8 mouse cellular contexts compared by ENCODE assay signal in the genomic region with DNA sequence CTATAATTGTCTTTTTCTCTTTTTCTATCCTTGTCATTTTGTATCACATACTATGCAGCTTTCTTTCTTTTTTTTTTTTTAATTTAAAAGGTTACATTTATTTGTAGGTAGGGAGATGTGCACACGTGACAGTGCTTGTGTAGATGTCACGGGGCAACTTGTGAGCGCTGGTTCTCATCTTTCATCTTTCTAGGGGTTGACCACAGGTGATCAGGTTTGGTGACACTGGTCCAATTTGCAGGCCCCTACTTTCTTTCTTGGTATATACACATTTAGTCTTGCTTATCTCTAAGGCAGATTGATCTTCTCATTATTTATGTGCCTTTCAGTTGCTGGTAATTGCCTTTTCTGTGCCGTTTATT. TPM values are rescaled to one million over a fixed set of nuclear protein-coding genes. Genes with fewer than 3 reads are reported as not detected.
DNase-seq lines count a peak whose midpoint lies in the region; ATAC-seq and TF ChIP-seq lines count a peak whose summit lies in the region.

No protein-coding gene starts in this region.

- TF ChIP-seq POLR2A in cerebellum, adult 2 months (IDR thresholded peaks at IDR 0.05; ENCODE audit: borderline replicate concordance, insufficient read depth, low read length), result no peak

- ATAC-seq in lung, embryonic 16.5 days (ENCODE audit: low read depth), result no peak
- no peak for ATAC-seq in limb, embryonic 15.5 days (ENCODE audit: insufficient number of reproducible peaks, low FRiP score, low TSS enrichment, low read depth)
- ATAC-seq in stomach, embryonic 15.5 days (ENCODE audit: insufficient read depth, low FRiP score, low read depth), result no peak

- H3K9me3 ChIP-seq in lung, embryonic 16.5 days (ENCODE audit: control insufficient read depth, low read length), result no peaks in the 10 kb centered on the region
- no peaks in the 10 kb centered on the region for H3K9me3 ChIP-seq in limb, embryonic 15.5 days
- H3K9me3 ChIP-seq in stomach, embryonic 15.5 days, result no peaks in the 10 kb centered on the region

- H3K4me2 ChIP-seq in lung, embryonic 16.5 days (ENCODE audit: low read depth, low read length), result peak overlapping the region; percentile 83
- peak overlapping the region; percentile 68; the same call in 1 of the 2 replicates for H3K4me2 ChIP-seq in limb, embryonic 15.5 days
- peak overlapping the region; percentile 66 for H3K4me2 ChIP-seq in stomach, embryonic 15.5 days

- H3K36me3 ChIP-seq in lung, embryonic 16.5 days (ENCODE audit: control insufficient read depth, insufficient read depth, low read length), result peaks cover 8% of the 10 kb centered on the region
- H3K36me3 ChIP-seq in limb, embryonic 15.5 days, result peaks cover 11% of the 10 kb centered on the region
- H3K36me3 ChIP-seq in stomach, embryonic 15.5 days, result 0 out of 2 replicates have a peak, but pooled peaks cover 3% of the 10 kb centered on the region

- H3K4me1 ChIP-seq in cerebellum, adult 2 months (ENCODE audit: control insufficient read depth, insufficient read depth, low read length), result peaks cover 2% of the 10 kb centered on the region; the same call in 1 of the 2 replicates
- H3K4me1 ChIP-seq in lung, embryonic 16.5 days (replicated peaks; ENCODE audit: control insufficient read depth, insufficient read depth, low read length), result peaks cover 3% of the 10 kb centered on the region; the same call in 1 of the 2 replicates
- peaks cover 5% of the 10 kb centered on the region; the same call in 1 of the 2 replicates for H3K4me1 ChIP-seq in limb, embryonic 15.5 days
- no peaks in the 10 kb centered on the region; the same call in 1 of the 2 replicates for H3K4me1 ChIP-seq in stomach, embryonic 15.5 days

- no peak for TF ChIP-seq CTCF in cerebellum, adult 2 months (IDR thresholded peaks at IDR 0.05; ENCODE audit: borderline replicate concordance, insufficient read depth, low read depth, low read length)

- no peak overlapping the region for H3K9ac ChIP-seq in lung, embryonic 16.5 days (ENCODE audit: low read length)
- no peak overlapping the region for H3K9ac ChIP-seq in limb, embryonic 15.5 days
- H3K9ac ChIP-seq in stomach, embryonic 15.5 days, result no peak overlapping the region

- 89% methylated on average over 4 of the region's 4 CpGs for WGBS in cerebellum, adult 2 months
- WGBS in lung, embryonic 16.5 days, result 84% methylated on average over 4 of the region's 4 CpGs
- 94% methylated on average over 4 of the region's 4 CpGs for WGBS in limb, embryonic 15.5 days
- whole genome bisulfite sequencing in stomach, embryonic 15.5 days, result 87% methylated on average over 4 of the region's 4 CpGs

- no peaks in the 10 kb centered on the region for H3K27me3 ChIP-seq in cerebellum, adult 2 months (ENCODE audit: control insufficient read depth, insufficient read depth, low read length)
- no peaks in the 10 kb centered on the region for H3K27me3 ChIP-seq in lung, embryonic 16.5 days (ENCODE audit: control insufficient read depth, insufficient read depth, low read depth, low read length)
- no peaks in the 10 kb centered on the region for H3K27me3 ChIP-seq in limb, embryonic 15.5 days
- no peaks in the 10 kb centered on the region for H3K27me3 ChIP-seq in stomach, embryonic 15.5 days (replicated peaks)

- 0 out of 2 replicates have a peak overlapping the region, but pooled peaks have one; percentile 82 for H3K27ac ChIP-seq in cerebellum, adult 2 months (ENCODE audit: insufficient read depth, low read length)
- H3K27ac ChIP-seq in lung, embryonic 16.5 days (ENCODE audit: low read length), result no peak overlapping the region
- peak overlapping the region; percentile 93; the same call in 1 of the 2 replicates for H3K27ac ChIP-seq in limb, embryonic 15.5 days
- no peak overlapping the region for H3K27ac ChIP-seq in stomach, embryonic 15.5 days

- H3K4me3 ChIP-seq in cerebellum, adult 2 months (replicated peaks; ENCODE audit: insufficient read depth, low read depth, low read length), result peak overlapping the region; percentile 89
- peak overlapping the region; percentile 74; the same call in 1 of the 2 replicates for H3K4me3 ChIP-seq in lung, embryonic 16.5 days (ENCODE audit: low read length)
- H3K4me3 ChIP-seq in limb, embryonic 15.5 days, result peak overlapping the region; percentile 91
- H3K4me3 ChIP-seq in stomach, embryonic 15.5 days (replicated peaks), result peak overlapping the region; percentile 72

- DNase-seq in cerebellum, adult 2 months, result no peak
- DNase-seq in cerebellum, adult 9-10 months, result no peak
- no peak for DNase-seq in lung, postnatal 4 days
- no peak for DNase-seq in spleen, postnatal 14 days (ENCODE audit: low spot score in 2 of 2)
- no peak for DNase-seq in yolk sac, embryonic 10.5 days (ENCODE audit: low spot score)

RNA-seq across cellular contexts. Expression of a gene that starts 1.5 kb away (rescaled TPM):
- 232 and 235 TPM in 2 replicates for polyA plus RNA-seq in cerebellum, adult 2 months (2012; rRNA removed)
- polyA plus RNA-seq in lung, embryonic 16.5 days (2015; fragmentation: Nextera tagmentation; extraction: Ambion mirVana), result 113 and 114 TPM in 2 replicates
- polyA plus RNA-seq in limb, embryonic 15.5 days (2015; fragmentation: Nextera tagmentation; extraction: Ambion mirVana), result 91.4 and 101 TPM in 2 replicates
- polyA plus RNA-seq in stomach, embryonic 15.5 days (2015; fragmentation: Nextera tagmentation; extraction: Ambion mirVana), result 100 and 115 TPM in 2 replicates

RNA-seq across cellular contexts. Expression of a gene that starts 18.3 kb away (rescaled TPM):
- 185 and 188 TPM in 2 replicates for polyA plus RNA-seq in cerebellum, adult 2 months (2012; rRNA removed)
- 99.9 and 104 TPM in 2 replicates for polyA plus RNA-seq in lung, embryonic 16.5 days (2015; fragmentation: Nextera tagmentation; extraction: Ambion mirVana)
- 104 and 106 TPM in 2 replicates for polyA plus RNA-seq in limb, embryonic 15.5 days (2015; fragmentation: Nextera tagmentation; extraction: Ambion mirVana)
- polyA plus RNA-seq in stomach, embryonic 15.5 days (2015; fragmentation: Nextera tagmentation; extraction: Ambion mirVana), result 116 TPM in 2 replicates

RNA-seq across cellular contexts. Expression of a gene that starts 25.4 kb away (rescaled TPM):
- 48.5 and 49.4 TPM in 2 replicates for polyA plus RNA-seq in cerebellum, adult 2 months (2012; rRNA removed)
- polyA plus RNA-seq in lung, embryonic 16.5 days (2015; fragmentation: Nextera tagmentation; extraction: Ambion mirVana), result 79.0 and 80.8 TPM in 2 replicates
- 81.0 and 91.8 TPM in 2 replicates for polyA plus RNA-seq in limb, embryonic 15.5 days (2015; fragmentation: Nextera tagmentation; extraction: Ambion mirVana)
- 87.6 and 98.3 TPM in 2 replicates for polyA plus RNA-seq in stomach, embryonic 15.5 days (2015; fragmentation: Nextera tagmentation; extraction: Ambion mirVana)

Comparison
In these comparisons a context has a peak if more than half of its experiments do, and no peak if none do; other contexts are left out.
1. H3K27ac ChIP-seq: peak in cerebellum, adult 2 months (single experiment) and limb, embryonic 15.5 days (single experiment); none in lung, embryonic 16.5 days (single experiment) and stomach, embryonic 15.5 days (single experiment).
2. Peak in every context shown above with its lines, with median percentiles within 50 percentile points of each other: H3K4me3 ChIP-seq and H3K4me2 ChIP-seq.